Mouse (Mus musculus) C2C12 (cell line): ENCODE results near the gene Ackr1. TPM values are rescaled to one million over a fixed set of nuclear protein-coding genes. Genes with fewer than 3 reads are reported as not detected.

Source experiments
- H3K27me3 ChIP-seq: one replicate; pipeline ENCODE4 v1.6.1; 2011; ENCODE audit not compliant: control insufficient read depth, insufficient read depth, insufficient read length
- H3K36me3 ChIP-seq: one replicate; pipeline ENCODE4 v1.6.1; 2011; ENCODE audit not compliant: control insufficient read depth, insufficient read depth
- H3K4me3 ChIP-seq: one replicate; pipeline ENCODE4 v1.5.1; 2011; ENCODE audit warnings: mild to moderate bottlenecking, control low read depth; ENCODE audit not compliant: poor library complexity, insufficient read depth, severe bottlenecking
- H3K79me2 ChIP-seq: one replicate; pipeline ENCODE4 v1.6.1; 2011; ENCODE audit not compliant: control insufficient read depth, insufficient read depth
- H3K79me3 ChIP-seq: one replicate; pipeline ENCODE4 v1.6.1; 2011; ENCODE audit warnings: low read depth, control low read depth
- H3ac ChIP-seq: one replicate; pipeline ENCODE3; 2011; ENCODE audit warnings: low read depth; ENCODE audit not compliant: control insufficient read depth, insufficient read length
- CEBPB ChIP-seq: IDR thresholded peaks from one replicate; pipeline ENCODE4 v1.6.1; 2011; ENCODE audit warnings: low read depth, mild to moderate bottlenecking, control low read depth, moderate library complexity
- CTCF ChIP-seq: IDR thresholded peaks from one replicate; pipeline ENCODE4 v1.5.1; 2011; ENCODE audit not compliant: control insufficient read depth, insufficient read depth, insufficient read length
- FOSL1 ChIP-seq: IDR thresholded peaks from one replicate; pipeline ENCODE4 v1.8.0; 2011; ENCODE audit warnings: mild to moderate bottlenecking, low read length; ENCODE audit not compliant: poor library complexity, insufficient read depth, severe bottlenecking
- MAX ChIP-seq: IDR thresholded peaks from one replicate; pipeline ENCODE4 v1.6.1; 2011; ENCODE audit warnings: mild to moderate bottlenecking, control low read depth
- MYOD1 ChIP-seq: IDR thresholded peaks from one replicate; pipeline ENCODE4 v1.6.1; 2011; ENCODE audit warnings: low read depth; ENCODE audit not compliant: control insufficient read depth, insufficient read length
- MYOG ChIP-seq: IDR thresholded peaks from one replicate; pipeline ENCODE4 v1.6.1; 2011; ENCODE audit not compliant: control insufficient read depth, insufficient read length; ENCODE audit errors: extremely low read depth
- USF1 ChIP-seq: IDR thresholded peaks from one replicate; pipeline ENCODE4 v1.6.1; 2011; ENCODE audit warnings: low read depth, mild to moderate bottlenecking, control low read depth, moderate library complexity
- polyA plus RNA-seq: library from polyadenylated mRNA; unstranded; fragments of >200 nt; fragmentation: generic; extraction: Trizol; gene quantifications from one replicate; pipeline ENCODE4 v1.2.1, GENCODE M21; 2012; ENCODE audit warnings: missing spikeins

The Ackr1 gene
- polyA plus RNA-seq, 1 experiment = not detected

- Histone ChIP-seq H3K27me3 (no peaks in the 10 kb centered on the region), H3K4me3 (no peak overlapping the region), H3K36me3 (no peaks in the 10 kb centered on the region), H3ac (no peak overlapping the region), H3K79me3 (no peaks in the 10 kb centered on the region), H3K79me2 (no peaks in the 10 kb centered on the region)
- TF ChIP-seq MYOD1 (no peak), MAX (no peak), FOSL1 (no peak), MYOG (no peak), CEBPB (no peak), CTCF (no peak), USF1 (no peak)
These were observed 4.4 kb downstream of the Ackr1 start for GRCm38 (mm10) chr1:173329185-173329584.

DNA sequence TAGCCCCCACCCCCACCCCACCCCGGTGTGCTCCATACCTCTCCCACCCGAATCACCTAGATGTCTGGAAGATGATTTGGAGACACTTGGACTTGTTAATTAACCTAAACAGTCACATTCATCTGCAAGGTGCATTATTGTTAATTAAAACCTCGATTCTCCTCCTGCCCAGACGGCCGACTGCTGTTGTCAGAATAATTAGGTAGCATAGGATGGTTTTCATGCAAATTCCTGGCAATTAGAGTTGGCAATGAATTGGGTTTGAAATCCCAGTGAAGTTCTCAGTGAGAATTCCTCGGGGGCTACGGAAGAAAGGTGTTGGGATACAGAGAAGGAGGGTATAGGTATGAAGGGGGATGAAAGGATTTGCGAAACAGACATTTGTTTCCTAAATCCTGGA lies 5.1 kb downstream of the Ackr1 start:
- no peaks in the 10 kb centered on the region for H3K27me3 ChIP-seq
- H3K79me2 ChIP-seq = no peaks in the 10 kb centered on the region
- no peak overlapping the region for H3K4me3 ChIP-seq
- no peak overlapping the region for H3ac ChIP-seq
- TF ChIP-seq FOSL1 = no peak
- TF ChIP-seq MYOD1 = no peak
- no peak for TF ChIP-seq CEBPB
- TF ChIP-seq MYOG = no peak
- no peak for TF ChIP-seq MAX
- TF ChIP-seq USF1 = no peak
- TF ChIP-seq CTCF = no peak
- no peaks in the 10 kb centered on the region for H3K36me3 ChIP-seq
- H3K79me3 ChIP-seq = no peaks in the 10 kb centered on the region

- Histone ChIP-seq H3K27me3 (no peaks in the 10 kb centered on the region), H3K4me3 (no peak overlapping the region), H3K79me3 (no peaks in the 10 kb centered on the region), H3K79me2 (no peaks in the 10 kb centered on the region), H3ac (no peak overlapping the region), H3K36me3 (no peaks in the 10 kb centered on the region)
- TF ChIP-seq MYOD1 (no peak), CTCF (no peak), MYOG (no peak), USF1 (no peak), MAX (no peak), FOSL1 (no peak), CEBPB (no peak)
These were observed 7.0 kb downstream of the Ackr1 start for GRCm38 (mm10) chr1:173326552-173326951.

GRCm38 (mm10) chr1:173325395-173325794 lies 8.2 kb downstream of the Ackr1 start:
- H3K36me3 ChIP-seq = no peaks in the 10 kb centered on the region
- no peak overlapping the region for H3K4me3 ChIP-seq
- no peaks in the 10 kb centered on the region for H3K27me3 ChIP-seq
- no peaks in the 10 kb centered on the region for H3K79me2 ChIP-seq
- H3K79me3 ChIP-seq = no peaks in the 10 kb centered on the region
- no peak overlapping the region for H3ac ChIP-seq
- TF ChIP-seq MAX = no peak
- TF ChIP-seq MYOD1 = no peak
- no peak for TF ChIP-seq MYOG
- TF ChIP-seq USF1 = no peak
- TF ChIP-seq CEBPB = no peak
- no peak for TF ChIP-seq FOSL1
- no peak for TF ChIP-seq CTCF

- Histone ChIP-seq H3K79me3 (no peaks in the 10 kb centered on the region), H3K36me3 (no peaks in the 10 kb centered on the region), H3K4me3 (no peak overlapping the region), H3ac (no peak overlapping the region), H3K27me3 (no peaks in the 10 kb centered on the region), H3K79me2 (no peaks in the 10 kb centered on the region)
- TF ChIP-seq CTCF (no peak), MYOG (no peak), USF1 (no peak), MYOD1 (no peak)
These were observed 8.6 kb downstream of the Ackr1 start for GRCm38 (mm10) chr1:173324961-173325360.

GRCm38 (mm10) chr1:173323839-173324585 lies 9.5 kb downstream of the Ackr1 start:
- H3K4me3 ChIP-seq = no peak overlapping the region
- H3ac ChIP-seq = no peak overlapping the region
- H3K27me3 ChIP-seq = no peaks in the 10 kb centered on the region
- H3K79me2 ChIP-seq = no peaks in the 10 kb centered on the region
- H3K79me3 ChIP-seq = no peaks in the 10 kb centered on the region
- no peaks in the 10 kb centered on the region for H3K36me3 ChIP-seq
- TF ChIP-seq CTCF = peak; percentile 10
- no peak for TF ChIP-seq USF1
- TF ChIP-seq MYOD1 = no peak
- TF ChIP-seq MYOG = no peak
- no peak for TF ChIP-seq FOSL1

- Histone ChIP-seq H3K79me3 (no peaks in the 10 kb centered on the region), H3ac (no peak overlapping the region), H3K27me3 (no peaks in the 10 kb centered on the region), H3K4me3 (no peak overlapping the region), H3K36me3 (no peaks in the 10 kb centered on the region), H3K79me2 (no peaks in the 10 kb centered on the region)
- no peak for TF ChIP-seq CEBPB
- no peak for TF ChIP-seq MAX
- TF ChIP-seq MYOG = no peak
- TF ChIP-seq MYOD1 = no peak
- no peak for TF ChIP-seq FOSL1
- TF ChIP-seq USF1 = no peak
- TF ChIP-seq CTCF = no peak
These were observed 11.3 kb downstream of the Ackr1 start for GRCm38 (mm10) chr1:173322249-173322627.
